Mouse (Mus musculus) stomach, embryonic 14.5 days (tissue): ENCODE measurements around the gene Gramd1a. TPM values are rescaled to one million over a fixed set of nuclear protein-coding genes. Genes with fewer than 3 reads are reported as not detected.

Experiments
- ATAC-seq: fragments of 200-750 bp; cut with Nextera tagmentation; 2 replicates; pipeline ENCODE4 v1.8.0; 2017; ENCODE audit warnings: low read depth, moderate TSS enrichment; ENCODE audit not compliant: insufficient number of reproducible peaks, insufficient read depth, low FRiP score
- H3K27ac ChIP-seq: fragments of 300-500 bp; sonication (generic); 2 replicates; pipeline ENCODE4 v1.5.1; 2014; ENCODE audit warnings: mild to moderate bottlenecking, low read length, moderate library complexity, mixed read lengths
- H3K27me3 ChIP-seq: fragments of 300-500 bp; sonication (generic); 2 replicates; pipeline ENCODE4 v1.6.1; 2014; ENCODE audit warnings: low read length, control low read depth, mixed read lengths; ENCODE audit not compliant: control insufficient read depth, insufficient read depth
- H3K36me3 ChIP-seq: fragments of 300-500 bp; sonication (generic); 2 replicates; pipeline ENCODE4 v1.6.1; 2014; ENCODE audit warnings: mild to moderate bottlenecking, control low read depth, low read length, moderate library complexity, mixed read lengths; ENCODE audit not compliant: control insufficient read depth, insufficient read depth
- H3K4me1 ChIP-seq: fragments of 300-500 bp; sonication (generic); 2 replicates; pipeline ENCODE4 v1.6.1; 2014; ENCODE audit warnings: low read length, control low read depth, mixed read lengths; ENCODE audit not compliant: control insufficient read depth, insufficient read depth
- H3K4me2 ChIP-seq: fragments of 300-500 bp; sonication (generic); replicated peaks from 2 replicates; pipeline ENCODE4 v1.6.1; 2014; ENCODE audit warnings: low read depth, low read length, control low read depth
- H3K4me3 ChIP-seq: fragments of 300-500 bp; sonication (generic); 2 replicates; pipeline ENCODE4 v1.5.1; 2014; ENCODE audit warnings: low read depth, low read length, control low read depth
- H3K9ac ChIP-seq: fragments of 300-500 bp; sonication (generic); replicated peaks from 2 replicates; pipeline ENCODE4 v1.6.1; 2014; ENCODE audit warnings: low read depth, mild to moderate bottlenecking, control low read depth, low read length, moderate library complexity, mixed read lengths
- H3K9me3 ChIP-seq: fragments of 300-500 bp; sonication (generic); 2 replicates; pipeline ENCODE4 v1.6.1; 2016; ENCODE audit warnings: low read depth, low read length, control low read depth; ENCODE audit not compliant: control insufficient read depth
- WGBS: fragments of 180-500 bp; shearing (Covaris S2); extraction: QIAGEN DNeasy Blood & Tissue Kit; methylation state at CpG from one replicate; pipeline ENCODE4 v1.1.7; 2014; 5-methylcytosine and 5-hydroxymethylcytosine counted together
- polyA plus RNA-seq: library from polyadenylated mRNA; unstranded; fragments of >200 nt; fragmentation: Nextera tagmentation; extraction: Ambion mirVana; gene quantifications from 2 replicates; pipeline ENCODE4 v1.2.1, GENCODE M21; 2014

Gramd1a gene
- 62.1 and 63.1 TPM in 2 replicates for polyA plus RNA-seq

DNA sequence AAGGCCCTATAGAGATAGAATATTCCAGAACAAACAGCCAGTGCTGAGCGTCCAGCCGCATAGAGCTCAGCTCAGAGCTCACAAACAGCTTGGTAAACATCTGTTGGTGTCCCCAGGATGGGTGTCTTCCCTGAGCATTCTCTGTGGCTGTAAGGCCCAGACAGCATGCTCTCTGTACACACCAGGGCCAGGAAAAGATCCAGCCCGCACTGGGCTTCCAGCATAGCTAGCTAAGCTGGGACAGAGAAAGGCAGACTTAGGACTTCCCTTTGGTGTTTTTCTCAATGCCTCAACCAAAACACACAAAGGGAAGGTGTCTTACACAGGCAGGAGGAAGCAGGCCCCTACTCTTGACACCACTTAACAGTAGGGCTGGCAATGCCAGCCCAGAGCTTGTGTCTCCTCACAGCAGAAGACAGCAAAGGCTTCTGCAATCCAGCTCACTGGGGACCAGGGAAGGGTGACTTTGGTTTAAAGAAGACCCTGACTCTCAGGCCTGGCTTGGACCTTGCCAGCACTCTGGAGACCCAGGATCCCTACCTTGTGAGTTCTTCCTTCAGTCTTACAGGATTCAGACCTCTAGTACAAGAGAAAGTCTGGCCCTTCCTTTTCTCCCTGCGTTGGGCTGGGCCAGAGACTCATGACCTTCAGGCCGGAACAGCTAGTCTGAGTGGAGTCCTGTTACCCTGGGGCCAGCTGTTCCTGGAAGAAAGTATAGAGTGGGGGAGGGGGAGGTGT is at the start of gene Gramd1a:
Gene Gramd1a, minus strand, starts transcription at position 601 of the 738 bp plus-strand sequence.
- Histone ChIP-seq H3K4me1 (peaks cover 5% of the 10 kb centered on the region; the same call in 1 of the 2 replicates), H3K4me2 (no peak within 1 kb of the TSS), H3K27ac (peak within 1 kb of the TSS; percentile 16; the same call in 1 of the 2 replicates), H3K4me3 (no peak within 1 kb of the TSS), H3K9ac (no peak within 1 kb of the TSS), H3K27me3 (no peaks in the 10 kb centered on the region), H3K9me3 (no peaks in the 10 kb centered on the region), H3K36me3 (no peaks in the 10 kb centered on the region)
- 57% methylated on average over 5 of the region's 5 CpGs for WGBS
- no peak for ATAC-seq

DNA sequence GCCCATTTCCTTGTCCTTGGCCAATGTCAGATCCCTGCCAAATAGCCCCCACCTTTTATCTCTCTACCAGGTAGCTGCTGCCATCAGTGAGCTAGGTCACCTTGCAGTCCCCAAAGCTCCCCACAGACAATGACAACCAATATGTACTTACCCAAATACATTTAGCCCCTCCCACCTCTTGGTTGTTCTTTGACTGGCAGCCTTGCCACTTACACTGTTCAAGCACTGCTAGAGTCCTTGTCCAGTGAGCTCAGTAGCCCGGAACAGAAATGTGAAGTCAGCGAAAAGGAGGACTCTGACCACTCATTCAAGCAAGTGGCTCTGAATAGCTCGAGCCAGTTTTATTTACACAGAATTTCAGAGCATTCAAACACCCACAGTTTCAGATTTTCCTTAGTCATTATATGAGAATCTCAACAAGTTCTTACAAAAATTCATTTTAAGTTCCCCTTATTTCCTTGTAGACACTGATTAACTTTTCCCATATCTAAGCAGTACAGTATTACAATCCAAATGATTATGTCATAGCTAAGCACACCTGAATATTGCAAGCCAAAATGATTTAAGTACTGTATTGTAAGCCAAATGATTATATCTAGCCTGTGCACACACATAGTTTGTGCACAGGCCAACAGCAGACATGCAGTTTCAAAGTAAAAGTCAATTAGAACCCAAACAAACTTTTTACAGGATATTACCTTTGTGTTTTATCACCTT is 40.1 kb upstream of the Gramd1a start:
- no peak overlapping the region for H3K4me3 ChIP-seq
- H3K9ac ChIP-seq, result no peak overlapping the region
- no peaks in the 10 kb centered on the region for H3K36me3 ChIP-seq
- H3K27ac ChIP-seq, result no peak overlapping the region
- no peak for ATAC-seq
- no peaks in the 10 kb centered on the region for H3K4me1 ChIP-seq
- no peak overlapping the region for H3K4me2 ChIP-seq
- no peaks in the 10 kb centered on the region for H3K27me3 ChIP-seq
- WGBS, result 72% methylated on average over 3 of the region's 3 CpGs
- H3K9me3 ChIP-seq, result no peaks in the 10 kb centered on the region

DNA sequence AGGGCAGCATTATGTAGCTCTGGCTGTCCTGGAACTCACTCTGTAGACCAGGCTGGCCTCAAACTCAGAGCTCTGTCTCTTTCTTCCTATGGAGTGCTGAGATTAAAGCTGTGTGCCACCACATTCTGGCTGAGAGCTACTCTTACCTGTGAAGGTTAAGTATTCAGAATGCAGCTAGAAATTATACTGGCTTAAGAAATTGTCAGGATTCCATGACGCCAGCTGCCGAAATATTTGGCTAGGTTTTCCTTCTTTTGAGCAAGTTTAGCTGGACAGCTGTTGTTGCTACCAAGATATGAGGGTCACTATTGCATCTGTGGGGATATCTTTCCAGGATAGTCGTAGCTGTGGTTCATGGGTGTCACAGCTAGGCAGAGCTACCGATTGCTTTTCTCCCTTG is 29.0 kb upstream of the Gramd1a start:
- Histone ChIP-seq H3K4me2 (no peak overlapping the region), H3K9ac (no peak overlapping the region), H3K36me3 (no peaks in the 10 kb centered on the region), H3K9me3 (no peaks in the 10 kb centered on the region), H3K4me3 (no peak overlapping the region), H3K27ac (no peak overlapping the region), H3K27me3 (no peaks in the 10 kb centered on the region), H3K4me1 (no peaks in the 10 kb centered on the region)
- ATAC-seq, result no peak
- 74% methylated on average over 4 of the region's 4 CpGs for WGBS

DNA sequence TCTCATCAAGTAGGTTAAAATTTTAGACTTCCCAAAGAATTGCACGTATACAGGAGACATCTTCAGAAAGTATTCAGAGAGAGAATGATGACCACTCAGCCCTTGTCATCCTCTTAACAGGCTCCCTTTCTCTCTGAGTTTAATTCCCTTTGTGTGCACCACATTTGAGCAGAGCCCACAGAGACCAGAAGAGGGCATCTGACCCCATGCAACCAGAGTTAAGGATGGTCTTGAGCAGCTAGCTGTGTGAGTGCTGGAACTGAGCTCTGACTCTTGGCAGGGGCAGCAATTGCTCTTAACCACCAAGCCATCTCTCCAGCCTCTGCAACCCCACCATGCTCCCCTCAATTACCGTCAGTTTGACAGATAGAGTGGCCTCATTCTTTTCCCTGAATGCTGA is 27.2 kb upstream of the Gramd1a start:
- H3K4me3 ChIP-seq, result no peak overlapping the region
- H3K9ac ChIP-seq, result no peak overlapping the region
- no peak overlapping the region for H3K27ac ChIP-seq
- H3K27me3 ChIP-seq, result no peaks in the 10 kb centered on the region
- 42% methylated on average over 2 of the region's 2 CpGs for WGBS
- ATAC-seq, result no peak
- H3K4me1 ChIP-seq, result no peaks in the 10 kb centered on the region
- no peaks in the 10 kb centered on the region for H3K36me3 ChIP-seq
- no peak overlapping the region for H3K4me2 ChIP-seq
- no peaks in the 10 kb centered on the region for H3K9me3 ChIP-seq

DNA sequence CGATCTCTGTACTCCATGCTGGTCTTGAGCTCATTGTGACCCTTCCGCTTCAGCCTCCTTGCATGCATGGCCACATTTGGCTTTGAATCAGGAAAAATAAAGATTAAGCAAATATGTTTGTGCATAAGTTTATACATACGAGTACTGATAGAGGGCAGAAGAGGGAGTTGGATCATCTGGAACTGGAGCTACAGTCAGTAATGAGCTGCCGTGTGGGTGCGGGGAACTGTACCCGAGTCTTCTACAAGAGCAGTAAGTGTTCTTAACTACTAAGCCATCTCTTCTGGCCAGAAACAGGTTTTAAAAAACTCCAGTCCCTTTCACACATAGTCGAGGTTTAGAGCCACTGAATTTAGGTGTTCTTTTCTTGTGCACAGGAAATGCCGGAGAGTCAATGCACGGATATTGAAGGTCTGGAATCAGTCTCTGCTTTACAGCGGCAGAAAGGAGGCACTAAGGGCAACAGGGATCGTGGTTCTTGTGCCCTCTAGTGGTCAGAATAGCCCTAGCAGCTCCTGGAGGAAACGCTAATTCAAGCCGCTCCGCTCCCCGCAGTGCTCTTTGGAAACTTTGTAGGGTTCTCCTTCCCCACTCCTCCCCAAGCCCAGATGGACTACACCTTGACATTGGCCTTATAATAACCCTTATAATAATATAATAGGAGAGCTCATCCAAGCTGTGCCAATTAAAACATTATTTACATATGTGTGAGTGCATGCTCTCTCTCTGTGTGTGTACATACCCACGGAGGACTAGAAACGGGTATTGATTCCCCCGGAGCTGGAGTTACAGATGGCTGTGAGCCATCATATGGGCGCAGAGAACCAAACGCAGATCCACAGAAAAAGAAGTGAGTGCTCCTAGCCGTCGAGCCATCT is 21.4 kb upstream of the Gramd1a start:
- no peak overlapping the region for H3K9ac ChIP-seq
- peak; percentile 66; the same call in 1 of the 2 replicates for ATAC-seq
- H3K27me3 ChIP-seq, result no peaks in the 10 kb centered on the region
- H3K4me3 ChIP-seq, result no peak overlapping the region
- H3K4me1 ChIP-seq, result no peaks in the 10 kb centered on the region
- no peaks in the 10 kb centered on the region for H3K9me3 ChIP-seq
- no peaks in the 10 kb centered on the region for H3K36me3 ChIP-seq
- 25% methylated on average over 22 of the region's 22 CpGs for WGBS
- H3K4me2 ChIP-seq, result no peak overlapping the region; the same call in 1 of the 2 replicates
- H3K27ac ChIP-seq, result no peak overlapping the region

DNA sequence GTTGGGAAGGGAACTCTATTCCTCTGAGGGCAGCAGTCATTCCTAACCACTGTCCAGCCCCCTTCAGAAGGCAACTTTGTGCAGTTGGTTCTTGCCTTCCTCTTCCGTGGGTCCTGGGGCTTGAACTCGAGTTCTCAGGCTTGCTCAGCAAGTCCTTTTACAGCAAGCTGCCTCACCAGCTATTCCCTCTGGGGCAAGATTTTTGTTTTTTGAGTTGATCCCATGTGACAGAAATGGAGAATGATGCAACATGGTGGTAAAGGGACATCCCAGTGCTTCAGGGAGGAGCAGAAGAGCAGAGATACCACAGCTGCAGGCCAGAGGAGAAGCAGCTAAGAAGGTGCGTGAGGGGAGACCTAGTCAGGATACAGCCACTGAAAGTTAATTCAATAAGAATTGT is 19.4 kb upstream of the Gramd1a start:
- H3K27ac ChIP-seq, result no peak overlapping the region
- H3K36me3 ChIP-seq, result no peaks in the 10 kb centered on the region
- no peaks in the 10 kb centered on the region for H3K4me1 ChIP-seq
- H3K9ac ChIP-seq, result no peak overlapping the region
- H3K4me2 ChIP-seq, result no peak overlapping the region
- no peak for ATAC-seq
- no peaks in the 10 kb centered on the region for H3K9me3 ChIP-seq
- H3K4me3 ChIP-seq, result no peak overlapping the region
- 81% methylated on average over 3 of the region's 3 CpGs for WGBS
- no peaks in the 10 kb centered on the region for H3K27me3 ChIP-seq

DNA sequence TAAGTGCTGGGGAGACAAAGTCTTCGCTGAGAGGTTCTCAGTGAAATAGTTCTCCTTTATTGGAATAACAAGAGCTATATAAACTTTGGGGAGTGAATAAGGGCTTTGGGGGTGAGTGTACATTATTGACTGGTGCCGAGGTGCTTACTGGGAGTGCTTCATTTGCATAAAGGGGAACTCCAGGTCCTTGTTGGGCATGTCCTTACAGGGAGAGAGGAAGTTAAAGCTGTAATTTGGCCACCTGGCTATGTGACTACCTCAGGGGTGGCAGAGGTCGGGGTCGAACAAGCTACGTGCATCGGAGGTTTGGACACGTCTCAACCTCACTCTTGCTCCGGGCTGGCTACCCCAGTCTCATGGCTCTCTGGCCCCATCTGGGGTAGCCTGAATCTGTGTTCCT is 18.8 kb upstream of the Gramd1a start:
- Histone ChIP-seq H3K27me3 (no peaks in the 10 kb centered on the region), H3K9ac (no peak overlapping the region), H3K36me3 (no peaks in the 10 kb centered on the region), H3K4me3 (no peak overlapping the region), H3K4me2 (no peak overlapping the region), H3K9me3 (no peaks in the 10 kb centered on the region), H3K27ac (no peak overlapping the region), H3K4me1 (no peaks in the 10 kb centered on the region)
- WGBS, result 70% methylated on average over 8 of the region's 8 CpGs
- ATAC-seq, result no peak

DNA sequence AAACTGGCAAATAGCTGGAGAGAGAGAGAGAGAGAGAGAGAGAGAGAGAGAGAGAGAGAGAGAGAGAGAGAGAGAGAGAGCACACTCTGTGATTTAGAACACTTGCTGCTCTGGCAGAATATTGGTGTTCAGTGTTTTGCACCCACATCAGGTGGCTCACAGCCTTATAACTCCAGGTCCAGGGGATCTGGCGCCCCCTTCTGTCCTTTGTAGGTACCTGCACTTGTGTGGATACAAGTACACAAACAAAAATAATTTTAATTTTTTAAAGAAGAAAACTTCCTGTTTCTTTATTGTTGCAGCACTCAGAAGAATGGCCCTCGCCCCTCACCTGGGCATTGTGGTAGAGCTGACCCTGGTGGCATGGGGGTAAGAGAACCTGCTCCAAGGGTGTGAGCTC is 16.5 kb upstream of the Gramd1a start:
- H3K36me3 ChIP-seq, result no peaks in the 10 kb centered on the region
- ATAC-seq, result no peak
- H3K4me1 ChIP-seq, result no peaks in the 10 kb centered on the region
- H3K27me3 ChIP-seq, result no peaks in the 10 kb centered on the region
- H3K4me2 ChIP-seq, result no peak overlapping the region
- H3K4me3 ChIP-seq, result no peak overlapping the region
- H3K9me3 ChIP-seq, result no peaks in the 10 kb centered on the region
- H3K9ac ChIP-seq, result no peak overlapping the region
- no peak overlapping the region for H3K27ac ChIP-seq
- 20% methylated on average over 2 of the region's 2 CpGs for WGBS
